Mouse (Mus musculus): ENCODE measurements around the gene Vsx1. TPM values are rescaled to one million over a fixed set of nuclear protein-coding genes. Genes with fewer than 3 reads are reported as not detected.

Gene Vsx1
- 0.03 and 0.04 TPM in 2 replicates for polyA plus RNA-seq (2012; rRNA removed)

GRCm38 (mm10) chr2:150689223-150689800 lies at the start of gene Vsx1:
TSS of gene Vsx1 (minus strand) at chr2:150689360.

GRCm38 (mm10) chr2:150667820-150668766 lies 21.1 kb downstream of the Vsx1 start, which contains the start of gene Acss1:
TSS of gene Acss1 (minus strand) at chr2:150668500.

Other genes with a start within 250 kb of the Vsx1 start
- gene Zfp442, start 237.9 kb downstream of the Vsx1 start, polyA plus RNA-seq (2012; rRNA removed), result 1.8 and 1.9 TPM in 2 replicates
- 0.01 TPM in 1 of 2 replicates, not detected in the other for gene Zfp345, start 204.3 kb downstream of the Vsx1 start, polyA plus RNA-seq (2012; rRNA removed)
- gene Cst7, start 118.9 kb downstream of the Vsx1 start, polyA plus RNA-seq (2012; rRNA removed), result 0.12 TPM in 1 of 2 replicates, not detected in the other
- gene Apmap, start 80.8 kb downstream of the Vsx1 start, polyA plus RNA-seq (2012; rRNA removed), result 50.7 and 51.0 TPM in 2 replicates
- gene Acss1, start 20.9 kb downstream of the Vsx1 start, polyA plus RNA-seq (2012; rRNA removed), result 16.1 and 17.2 TPM in 2 replicates
- gene Entpd6, start 59.7 kb upstream of the Vsx1 start, polyA plus RNA-seq (2012; rRNA removed), result 62.8 and 64.8 TPM in 2 replicates
- 75.1 and 85.4 TPM in 2 replicates for gene Pygb, start 97.4 kb upstream of the Vsx1 start, polyA plus RNA-seq (2012; rRNA removed)
- gene Abhd12, start 215.4 kb upstream of the Vsx1 start, polyA plus RNA-seq (2012; rRNA removed), result 86.2 and 89.6 TPM in 2 replicates
- gene Gins1, start 216.0 kb upstream of the Vsx1 start, polyA plus RNA-seq (2012; rRNA removed), result 10.7 and 13.2 TPM in 2 replicates

Data from central nervous system, embryonic 18 days (tissue).